Comparison of ENCODE assay signal across 10 mouse cellular contexts in genomic region chr2:157474269-157474729, GRCm38 (mm10). TPM values are rescaled to one million over a fixed set of nuclear protein-coding genes. Genes with fewer than 3 reads are reported as not detected.
DNase-seq lines count a peak whose midpoint lies in the region; ATAC-seq and TF ChIP-seq lines count a peak whose summit lies in the region.
"Had no signal": no experiment of that assay in that cellular context is flagged by ENCODE, and none has a peak within 500 bp of the region (broad histone marks: within the 10 kb centered on the region; RNA-seq: fewer than 3 reads in every experiment).

No protein-coding gene starts in this region.

- 40% methylated on average over 6 of the region's 6 CpGs for WGBS in heart, embryonic 11.5 days (ENCODE audit: insufficient replicate concordance)
- WGBS in heart, adult 2 months: 27% methylated on average over 6 of the region's 6 CpGs
- WGBS in embryonic facial prominence, embryonic 13.5 days: 19% methylated on average over 6 of the region's 6 CpGs
- 12% methylated on average over 6 of the region's 6 CpGs for WGBS in hindbrain, embryonic 15.5 days
- WGBS in midbrain, embryonic 15.5 days: 5% methylated on average over 6 of the region's 6 CpGs

- H3K4me2 ChIP-seq in heart, embryonic 11.5 days: no peak overlapping the region
- H3K4me2 ChIP-seq in embryonic facial prominence, embryonic 13.5 days: no peak overlapping the region
- H3K4me2 ChIP-seq in hindbrain, embryonic 15.5 days: no peak overlapping the region
- H3K4me2 ChIP-seq in midbrain, embryonic 15.5 days: no peak overlapping the region

- peak overlapping the region; percentile 60; the same call in 1 of the 2 replicates for H3K27ac ChIP-seq in heart, embryonic 11.5 days (ENCODE audit: low read depth, low read length)
- H3K27ac ChIP-seq in heart, adult 2 months: no peak overlapping the region
- peak overlapping the region; percentile 91 for H3K27ac ChIP-seq in embryonic facial prominence, embryonic 13.5 days
- H3K27ac ChIP-seq in hindbrain, embryonic 15.5 days (replicated peaks): peak overlapping the region; percentile 81
- H3K27ac ChIP-seq in midbrain, embryonic 15.5 days: peak overlapping the region; percentile 93

- no peak for ATAC-seq in heart, embryonic 11.5 days (replicated peaks; ENCODE audit: insufficient number of reproducible peaks, low FRiP score, low TSS enrichment)
- ATAC-seq in embryonic facial prominence, embryonic 13.5 days (ENCODE audit: insufficient number of reproducible peaks, insufficient read depth, low FRiP score, low TSS enrichment, low read depth): no peak
- ATAC-seq in hindbrain, embryonic 15.5 days (ENCODE audit: low FRiP score, low read depth): no peak
- ATAC-seq in midbrain, embryonic 15.5 days (replicated peaks): no peak
- ATAC-seq: Patski had no signal

- no peak for TF ChIP-seq POLR2A in heart, adult 2 months (IDR thresholded peaks at IDR 0.05; ENCODE audit: insufficient read depth, low read depth, low read length)

- peaks cover 31% of the 10 kb centered on the region for H3K4me1 ChIP-seq in heart, embryonic 11.5 days (ENCODE audit: control insufficient read depth, insufficient read depth, low read length)
- no peaks in the 10 kb centered on the region for H3K4me1 ChIP-seq in heart, adult 2 months (ENCODE audit: control insufficient read depth, insufficient read depth, low read length)
- peaks cover 85% of the 10 kb centered on the region for H3K4me1 ChIP-seq in embryonic facial prominence, embryonic 13.5 days
- peaks cover 67% of the 10 kb centered on the region for H3K4me1 ChIP-seq in hindbrain, embryonic 15.5 days (replicated peaks)
- peaks cover 58% of the 10 kb centered on the region for H3K4me1 ChIP-seq in midbrain, embryonic 15.5 days

- intact Hi-C loops in heart, adult 2 months (cut with DNase I): no loop called here

- H3K36me3 ChIP-seq in heart, embryonic 11.5 days (ENCODE audit: control insufficient read depth, insufficient read depth, low read length): peaks cover 4% of the 10 kb centered on the region; the same call in 1 of the 2 replicates
- H3K36me3 ChIP-seq in heart, adult 2 months (ENCODE audit: control insufficient read depth, insufficient read depth, low read length): no peaks in the 10 kb centered on the region
- peaks cover 19% of the 10 kb centered on the region for H3K36me3 ChIP-seq in embryonic facial prominence, embryonic 13.5 days
- peaks cover 10% of the 10 kb centered on the region for H3K36me3 ChIP-seq in hindbrain, embryonic 15.5 days
- peaks cover 11% of the 10 kb centered on the region for H3K36me3 ChIP-seq in midbrain, embryonic 15.5 days (replicated peaks)

- no peak overlapping the region for H3K9ac ChIP-seq in heart, embryonic 11.5 days (ENCODE audit: low read depth, low read length)
- H3K9ac ChIP-seq in heart, adult 2 months (ENCODE audit: low read depth, low read length): no peak overlapping the region
- peak overlapping the region; percentile 51; the same call in 1 of the 2 replicates for H3K9ac ChIP-seq in embryonic facial prominence, embryonic 13.5 days
- H3K9ac ChIP-seq in hindbrain, embryonic 15.5 days: no peak overlapping the region
- peak overlapping the region; percentile 15; the same call in 1 of the 2 replicates for H3K9ac ChIP-seq in midbrain, embryonic 15.5 days

- H3K79me2 ChIP-seq in heart, adult 2 months (replicated peaks; ENCODE audit: control insufficient read depth, insufficient read depth, low read length): no peaks in the 10 kb centered on the region

- TF ChIP-seq EP300 in heart, adult 2 months (IDR thresholded peaks at IDR 0.05; ENCODE audit: insufficient read depth, low read depth, low read length): no peak

- H3K27me3 ChIP-seq in heart, embryonic 11.5 days (ENCODE audit: control insufficient read depth, insufficient read depth, low read length): no peaks in the 10 kb centered on the region
- no peaks in the 10 kb centered on the region for H3K27me3 ChIP-seq in heart, adult 2 months (ENCODE audit: control insufficient read depth, insufficient read depth, low read length)
- H3K27me3 ChIP-seq in embryonic facial prominence, embryonic 13.5 days: no peaks in the 10 kb centered on the region
- no peaks in the 10 kb centered on the region for H3K27me3 ChIP-seq in hindbrain, embryonic 15.5 days
- no peaks in the 10 kb centered on the region for H3K27me3 ChIP-seq in midbrain, embryonic 15.5 days (replicated peaks)
- H3K27me3 ChIP-seq: Patski had no signal

- H3K4me3 ChIP-seq in heart, embryonic 11.5 days (ENCODE audit: low read depth, low read length): no peak overlapping the region
- no peak overlapping the region for H3K4me3 ChIP-seq in heart, adult 2 months
- H3K4me3 ChIP-seq in embryonic facial prominence, embryonic 13.5 days: no peak overlapping the region
- no peak overlapping the region for H3K4me3 ChIP-seq in hindbrain, embryonic 15.5 days
- H3K4me3 ChIP-seq in midbrain, embryonic 15.5 days: no peak overlapping the region

- TF ChIP-seq CTCF in heart, adult 2 months (IDR thresholded peaks at IDR 0.05): no peak

- no peak for DNase-seq in heart, adult 2 months
- DNase-seq in spleen, postnatal 36 days (ENCODE audit: low spot score in 2 of 2): no peak
- DNase-seq in urinary bladder, postnatal 14 days (ENCODE audit: low spot score): no peak
- no peak for DNase-seq in ovary, adult 18-20 months (ENCODE audit: low spot score)
- DNase-seq: lung, postnatal 14 days had no signal

- H3K9me3 ChIP-seq in heart, embryonic 11.5 days (replicated peaks; ENCODE audit: control insufficient read depth, low read length): no peaks in the 10 kb centered on the region
- no peaks in the 10 kb centered on the region for H3K9me3 ChIP-seq in embryonic facial prominence, embryonic 13.5 days
- H3K9me3 ChIP-seq in hindbrain, embryonic 15.5 days: no peaks in the 10 kb centered on the region
- H3K9me3 ChIP-seq in midbrain, embryonic 15.5 days: no peaks in the 10 kb centered on the region

RNA-seq across cellular contexts. Expression of gene Src, which starts 56.1 kb away (rescaled TPM):
- 4.7 and 6.2 TPM in 2 replicates for polyA plus RNA-seq in heart, embryonic 11.5 days (2014; fragmentation: Nextera tagmentation; extraction: Ambion mirVana)
- total RNA-seq in heart, adult 2 months (2021): 1 to 10 TPM; 4.0 to 4.1 TPM
- polyA plus RNA-seq in heart, adult 2 months (2012; rRNA removed): 5.4 and 5.8 TPM in 2 replicates
- 21.5 and 22.1 TPM in 2 replicates for polyA plus RNA-seq in embryonic facial prominence, embryonic 13.5 days (2015; fragmentation: Nextera tagmentation; extraction: Ambion mirVana)
- 34.4 and 38.4 TPM in 2 replicates for polyA plus RNA-seq in hindbrain, embryonic 15.5 days (2015; fragmentation: Nextera tagmentation; extraction: Ambion mirVana)
- 40.3 and 43.2 TPM in 2 replicates for polyA plus RNA-seq in midbrain, embryonic 15.5 days (2015; fragmentation: Nextera tagmentation; extraction: Ambion mirVana)

Comparison
In these comparisons a context has a peak if more than half of its experiments do, and no peak if none do; other contexts are left out.
1. H3K9ac ChIP-seq: peak in embryonic facial prominence, embryonic 13.5 days (single experiment) and midbrain, embryonic 15.5 days (single experiment); none in heart, embryonic 11.5 days (single experiment), heart, adult 2 months (single experiment) and hindbrain, embryonic 15.5 days (single experiment).